Mouse (Mus musculus): ENCODE results near the gene Apod.
"Not testable (repeated sequence)": the region's sequence is repeated elsewhere in the genome, so short reads cannot be mapped to it uniquely, and the experiment has no call there.

Apod gene

GRCm38 (mm10) chr16:31314497-31315233, at the start of gene Apod:
Gene Apod, minus strand, starts transcription at chr16:31314808.
- DNase-seq (ENCODE audit: low read depth), result no peak

GRCm38 (mm10) chr16:31363685-31364436, 49.3 kb upstream of the Apod start:
- no peak for DNase-seq (ENCODE audit: low read depth)

- DNase-seq (ENCODE audit: low read depth), result no peak
These were observed 44.9 kb upstream of the Apod start for GRCm38 (mm10) chr16:31359542-31359941.

- DNase-seq (ENCODE audit: low read depth), result no peak
These were observed 44.4 kb upstream of the Apod start for GRCm38 (mm10) chr16:31358991-31359390.

- no peak for DNase-seq (ENCODE audit: low read depth)
These were observed 44.0 kb upstream of the Apod start for GRCm38 (mm10) chr16:31358576-31358975.

GRCm38 (mm10) chr16:31355882-31356281, 41.3 kb upstream of the Apod start:
- no peak for DNase-seq (ENCODE audit: low read depth)

GRCm38 (mm10) chr16:31354341-31355329, 40.0 kb upstream of the Apod start:
- DNase-seq (ENCODE audit: low read depth), result no peak

- DNase-seq (ENCODE audit: low read depth), result no peak
These were observed 38.4 kb upstream of the Apod start for GRCm38 (mm10) chr16:31352996-31353395.

GRCm38 (mm10) chr16:31347581-31347980, 33.0 kb upstream of the Apod start:
- DNase-seq (ENCODE audit: low read depth), result no peak

GRCm38 (mm10) chr16:31342966-31343365, 28.4 kb upstream of the Apod start:
- no peak for DNase-seq (ENCODE audit: low read depth)

GRCm38 (mm10) chr16:31342556-31342955, 27.9 kb upstream of the Apod start:
- no peak for DNase-seq (ENCODE audit: low read depth)

- no peak for DNase-seq (ENCODE audit: low read depth)
These were observed 24.7 kb upstream of the Apod start for GRCm38 (mm10) chr16:31339332-31339731.

GRCm38 (mm10) chr16:31337956-31338355, 23.3 kb upstream of the Apod start:
- DNase-seq (ENCODE audit: low read depth), result no peak

GRCm38 (mm10) chr16:31334796-31335195, 20.2 kb upstream of the Apod start:
- no peak for DNase-seq (ENCODE audit: low read depth)

GRCm38 (mm10) chr16:31332586-31332985, 18.0 kb upstream of the Apod start:
- no peak for DNase-seq (ENCODE audit: low read depth)

GRCm38 (mm10) chr16:31330970-31331369, 16.4 kb upstream of the Apod start:
- not testable (repeated sequence) for DNase-seq (ENCODE audit: low read depth)

GRCm38 (mm10) chr16:31329668-31330067, 15.1 kb upstream of the Apod start:
- no peak for DNase-seq (ENCODE audit: low read depth)

GRCm38 (mm10) chr16:31327891-31328290, 13.3 kb upstream of the Apod start:
- DNase-seq (ENCODE audit: low read depth), result no peak

GRCm38 (mm10) chr16:31327430-31327829, 12.8 kb upstream of the Apod start:
- no peak for DNase-seq (ENCODE audit: low read depth)

- DNase-seq (ENCODE audit: low read depth), result no peak
These were observed 12.1 kb upstream of the Apod start for GRCm38 (mm10) chr16:31326679-31327078.

- DNase-seq (ENCODE audit: low read depth), result no peak
These were observed 11.4 kb upstream of the Apod start for GRCm38 (mm10) chr16:31325966-31326365.

GRCm38 (mm10) chr16:31325120-31325519, 10.5 kb upstream of the Apod start:
- no peak for DNase-seq (ENCODE audit: low read depth)
